Mouse (Mus musculus) activated CD4-positive, CD25-positive, alpha-beta regulatory T cell, adult 4 months (primary cell): ENCODE results near the gene Spns2. TPM values are rescaled to one million over a fixed set of nuclear protein-coding genes. Genes with fewer than 3 reads are reported as not detected.

ENCODE experiments used
- ATAC-seq: one replicate; pipeline ENCODE4 v1.8.0; 2017
- polyA plus RNA-seq, 2 experiments: library from polyadenylated mRNA; unstranded; fragments of 100-300 nt; shearing (Covaris generic); gene quantifications; one replicate each; pipeline ENCODE4 v1.2.1; 2017

Gene Spns2
- polyA plus RNA-seq, 2 experiments from 2014 or later: not detected

DNA sequence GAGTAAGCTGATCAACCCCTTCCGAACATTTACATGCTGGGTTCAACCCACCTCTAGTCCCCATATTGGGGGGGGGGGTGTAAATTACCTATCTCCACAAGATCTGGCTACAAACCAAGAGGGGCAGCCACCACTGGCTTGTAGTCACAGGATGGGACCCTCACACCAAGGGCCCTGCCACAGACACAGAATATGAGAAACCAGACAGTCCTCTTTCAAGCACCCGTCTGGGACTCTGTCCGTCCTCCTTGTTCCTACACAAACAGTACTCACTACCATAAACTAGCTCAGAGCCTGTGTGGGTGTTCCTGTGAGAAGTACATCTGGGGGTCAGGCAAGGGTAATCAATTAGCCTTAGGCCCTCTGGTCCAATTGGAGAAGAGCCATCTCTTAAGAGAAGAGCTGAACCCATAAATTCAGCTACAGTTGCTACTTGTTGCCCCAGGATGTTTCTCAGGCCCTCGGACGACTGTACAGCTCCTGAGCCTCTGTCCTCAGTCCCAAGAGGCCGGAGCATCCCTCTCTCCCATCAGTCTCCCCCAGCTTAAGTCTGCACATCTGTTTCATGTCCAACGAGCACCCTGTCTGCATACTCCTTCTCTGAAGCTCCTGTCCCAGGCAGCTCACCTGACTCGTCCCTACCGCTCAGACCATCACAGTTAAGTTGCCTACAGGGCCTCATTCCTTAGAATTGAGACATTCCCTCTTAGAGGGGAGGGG, 81.1 kb downstream of the Spns2 start:
- no peak for ATAC-seq

DNA sequence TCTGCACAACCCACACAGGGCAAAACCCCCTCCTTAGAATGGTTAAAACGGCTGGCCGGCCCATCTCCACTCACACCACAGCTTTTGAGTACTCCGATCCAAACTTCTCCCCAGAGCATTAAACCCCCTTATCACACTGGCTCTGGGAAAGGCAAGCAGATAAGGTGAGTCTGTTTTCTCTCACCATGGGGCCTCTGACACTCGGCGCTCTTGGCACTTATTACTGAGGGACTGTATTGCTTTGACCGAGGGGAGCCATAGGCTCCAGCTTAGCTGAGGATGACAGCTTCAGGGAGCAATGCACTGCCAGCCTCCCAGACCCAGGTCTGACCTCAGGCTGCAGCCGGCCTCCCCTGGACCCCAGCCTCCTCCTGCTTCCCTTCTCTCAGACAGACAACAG, 82.1 kb downstream of the Spns2 start:
- ATAC-seq: no peak

DNA sequence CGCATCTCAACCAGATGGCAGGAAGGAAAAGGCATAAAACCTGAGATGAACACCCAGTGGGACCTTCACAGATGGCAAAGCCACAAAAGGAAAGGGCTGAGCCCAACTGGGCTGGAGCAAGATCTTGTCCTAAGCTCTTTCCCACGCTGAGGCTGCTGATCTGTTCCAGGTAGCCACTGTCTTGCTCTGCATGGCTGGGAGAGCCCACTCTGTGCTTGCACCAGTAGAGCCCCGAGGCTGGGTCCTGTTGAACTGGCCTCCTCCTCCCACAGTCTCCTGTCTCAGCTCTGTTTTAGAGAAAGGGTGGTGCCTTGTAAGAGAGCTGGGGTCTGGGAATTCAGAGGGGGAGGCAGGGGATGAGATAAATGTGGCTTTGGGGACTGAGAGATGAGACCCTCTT, 82.6 kb downstream of the Spns2 start:
- no peak for ATAC-seq

DNA sequence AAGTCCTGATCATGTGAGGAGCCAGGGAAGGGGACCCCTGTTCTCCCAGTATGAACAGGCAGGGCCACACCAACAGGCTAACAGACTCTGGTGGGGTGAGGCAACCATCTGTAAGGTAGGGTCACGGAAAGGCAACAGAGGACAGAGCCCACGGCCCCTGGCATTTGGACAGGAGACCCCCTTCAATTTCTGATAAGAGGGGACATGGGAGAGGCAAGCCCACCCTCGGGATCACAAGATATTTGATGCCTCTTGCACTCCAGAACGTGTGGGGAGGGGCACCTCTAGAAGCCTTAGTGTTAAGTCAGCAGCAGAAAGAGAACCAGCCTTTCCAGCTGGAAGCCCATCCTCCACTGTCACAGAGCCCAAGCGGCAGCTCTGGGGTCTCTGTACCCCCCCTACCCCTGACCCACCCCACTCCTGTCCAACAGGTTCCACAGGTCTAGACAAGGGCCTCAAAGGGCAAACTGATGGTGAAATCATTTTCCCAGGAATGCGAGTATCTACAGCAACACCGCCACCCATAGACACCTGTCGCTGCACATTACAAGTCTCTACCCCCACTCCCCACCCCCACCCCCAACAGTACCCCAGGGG, 83.5 kb downstream of the Spns2 start:
- no peak for ATAC-seq

DNA sequence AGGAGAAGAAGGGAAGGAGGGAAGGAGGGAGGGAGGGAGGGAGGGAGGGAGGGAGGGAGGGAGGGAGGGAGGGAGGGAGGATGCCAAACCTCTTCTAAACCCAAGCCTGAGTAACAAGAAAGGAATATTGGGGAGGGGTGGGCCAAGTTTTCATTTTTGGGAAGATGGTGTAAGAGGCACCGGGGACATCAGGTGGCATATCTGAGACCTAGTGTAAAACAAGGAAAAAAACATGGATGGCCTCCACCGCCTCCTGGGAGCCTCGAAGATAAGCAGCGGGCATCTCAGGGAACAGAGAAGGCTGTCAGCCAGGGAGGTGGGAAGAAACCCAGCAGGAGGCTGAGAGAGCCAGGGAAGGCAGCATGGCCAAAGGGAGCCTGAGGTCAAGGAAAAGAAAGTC, 84.2 kb downstream of the Spns2 start:
- no peak for ATAC-seq

DNA sequence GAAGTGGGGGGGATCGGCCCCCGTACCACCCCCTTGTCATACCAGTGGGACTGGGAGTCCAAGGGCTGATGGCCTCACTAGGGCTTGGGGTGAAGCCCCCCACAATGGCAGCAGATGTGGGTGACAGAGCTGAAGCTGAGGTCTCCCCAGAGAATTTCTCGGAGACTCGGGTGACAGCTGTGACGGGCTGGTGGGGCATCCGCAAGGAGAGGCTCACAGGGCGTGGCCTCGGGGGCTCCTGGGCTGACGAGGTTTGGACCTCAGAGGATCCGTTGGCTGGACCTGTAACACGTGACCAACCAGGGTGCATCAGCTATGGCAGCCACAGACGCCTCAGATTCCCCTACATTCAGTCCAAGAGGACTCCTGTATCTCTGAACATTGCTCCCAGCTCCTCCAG, 86.7 kb downstream of the Spns2 start:
- no peak for ATAC-seq

DNA sequence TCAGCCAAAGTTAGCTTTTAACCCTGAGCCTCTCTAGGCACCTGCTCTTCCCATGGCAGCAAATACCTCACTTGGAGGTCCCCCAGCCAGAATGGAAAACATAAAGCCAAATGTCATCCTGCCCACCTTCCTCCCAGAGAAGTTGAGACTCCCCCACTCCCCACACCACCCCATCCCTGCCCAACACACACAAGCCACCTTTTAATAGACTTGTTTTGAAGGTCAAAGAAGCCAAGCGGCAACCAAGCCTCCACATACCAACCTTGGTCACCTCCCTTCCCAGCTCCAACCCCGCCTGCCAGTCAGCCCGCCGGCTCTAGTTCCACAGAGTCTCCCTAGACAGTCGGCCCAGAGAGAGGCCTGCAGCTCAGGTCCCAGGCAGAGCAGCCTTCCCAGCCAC, 87.7 kb downstream of the Spns2 start:
- no peak for ATAC-seq

Other genes with a start within 250 kb of the Spns2 start
- not detected for gene Slc13a5, start 222.7 kb downstream of the Spns2 start, polyA plus RNA-seq
- gene Xaf1, start 188.3 kb downstream of the Spns2 start, polyA plus RNA-seq: 100 to 1,000 TPM in 1 of 2 experiments, 10 to 100 TPM in 1; 68.0 to 111 TPM
- gene Fbxo39, start 175.5 kb downstream of the Spns2 start, polyA plus RNA-seq: under 1 TPM; 0.20 to 0.28 TPM
- gene Tekt1, start 127.5 kb downstream of the Spns2 start, polyA plus RNA-seq: not detected
- not detected for gene Smtnl2, start 78.2 kb downstream of the Spns2 start, polyA plus RNA-seq
- gene Ggt6, start 54.4 kb downstream of the Spns2 start, polyA plus RNA-seq: not detected
- gene Mybbp1a, start 48.5 kb downstream of the Spns2 start, polyA plus RNA-seq: 10 to 100 TPM; 55.5 to 77.9 TPM
- gene Spns3, start 60.6 kb upstream of the Spns2 start, polyA plus RNA-seq: under 1 TPM; 0.61 to 0.70 TPM
- gene Ube2g1, start 117.4 kb upstream of the Spns2 start, polyA plus RNA-seq: 10 to 100 TPM; 49.6 to 52.2 TPM
- 10 to 100 TPM; 33.2 to 41.2 TPM for gene Ankfy1, start 200.1 kb upstream of the Spns2 start, polyA plus RNA-seq